Mouse (Mus musculus) gastrocnemius, adult 2 months (tissue): ENCODE results near the gene Tmem267. TPM values are rescaled to one million over a fixed set of nuclear protein-coding genes. Genes with fewer than 3 reads are reported as not detected.
"Not testable (repeated sequence)": the region's sequence is repeated elsewhere in the genome, so short reads cannot be mapped to it uniquely, and the experiment has no call there.

Experiments used
- DNase-seq: peaks from one replicate; pipeline ENCODE4 v3.0.0; 2022
- H3K27ac ChIP-seq: fragments of 200-600 bp; 2 replicates; pipeline ENCODE4 v1.8.1; 2022; ENCODE audit warnings: mild to moderate bottlenecking
- H3K4me3 ChIP-seq: fragments of 200-600 bp; 2 replicates; pipeline ENCODE4 v1.8.1; 2022; ENCODE audit warnings: mild to moderate bottlenecking, moderate library complexity
- CTCF ChIP-seq: fragments of 200-600 bp; IDR thresholded peaks from 2 replicates; pipeline ENCODE4 v1.8.1; 2022; ENCODE audit warnings: antibody characterized with exemption, mild to moderate bottlenecking, moderate library complexity
- intact Hi-C: fragments of 180-260 bp; cut with DNase I; formaldehyde crosslinking; loops from one replicate; pipeline ENCODE4 v1.15.1; 2025
- total RNA-seq, 2 experiments: library from RNA; stranded (reverse); gene quantifications; 2 replicates each; pipeline ENCODE4 v1.2.3; 2021

Tmem267 gene
- total RNA-seq, 2 experiments from 2014 or later: 18.5 to 19.7 TPM

DNA sequence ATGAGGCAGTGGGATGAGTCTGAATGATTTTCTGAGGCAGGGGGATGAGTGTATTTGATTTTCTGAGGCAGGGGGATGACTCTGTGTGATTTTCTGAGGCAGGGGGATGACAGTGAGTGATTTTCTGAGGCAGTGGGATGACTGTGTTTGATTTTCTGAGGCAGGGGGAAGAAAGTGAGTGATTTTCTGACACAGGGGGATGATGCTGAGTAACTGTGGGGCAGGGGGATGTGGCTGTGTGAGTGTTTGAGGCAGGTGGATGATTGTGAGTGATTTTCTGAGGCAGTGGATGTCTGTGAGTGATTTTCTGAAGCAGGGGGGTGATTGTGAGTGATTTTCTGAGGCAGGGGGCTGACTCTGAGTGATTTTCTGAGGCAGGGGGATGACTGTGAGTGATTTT lies 112.3 kb downstream of the Tmem267 start:
- H3K27ac ChIP-seq, H3K4me3 ChIP-seq, intact Hi-C loops: not testable (repeated sequence)
- DNase-seq: peak; percentile 29

DNA sequence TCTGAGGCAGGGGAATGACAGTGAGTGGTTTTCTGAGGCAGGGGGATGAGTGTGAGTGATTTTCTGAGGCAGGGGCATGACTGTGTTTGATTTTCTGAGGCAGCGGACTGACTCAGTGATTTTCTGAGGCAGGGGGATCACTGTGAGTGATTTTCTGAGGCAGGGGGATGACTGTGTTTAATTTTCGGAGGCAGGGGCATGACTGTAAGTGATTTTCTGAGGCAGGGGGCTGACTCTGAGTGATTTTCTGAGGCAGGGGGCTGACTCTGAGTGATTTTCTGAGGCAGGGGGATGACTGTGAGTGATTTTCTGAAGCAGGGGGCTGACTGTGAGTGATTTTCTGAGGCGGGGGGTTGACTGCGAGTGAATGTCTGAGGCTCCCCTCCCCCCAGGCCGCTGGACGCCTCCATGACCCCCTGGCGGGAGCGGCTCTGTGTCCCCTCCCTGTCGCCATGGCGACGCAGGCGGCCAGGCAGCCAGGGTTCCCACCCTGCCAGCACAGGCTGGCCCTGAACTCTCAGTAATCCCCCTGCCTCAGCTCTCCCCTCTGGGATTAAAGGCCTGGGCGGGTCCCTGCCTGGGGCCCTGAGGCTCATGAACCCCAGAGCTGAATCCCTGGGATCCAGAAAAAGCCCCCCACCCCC lies 115.0 kb downstream of the Tmem267 start:
- H3K27ac ChIP-seq, intact Hi-C loops, H3K4me3 ChIP-seq: not testable (repeated sequence)
- peak; percentile 73 for DNase-seq

DNA sequence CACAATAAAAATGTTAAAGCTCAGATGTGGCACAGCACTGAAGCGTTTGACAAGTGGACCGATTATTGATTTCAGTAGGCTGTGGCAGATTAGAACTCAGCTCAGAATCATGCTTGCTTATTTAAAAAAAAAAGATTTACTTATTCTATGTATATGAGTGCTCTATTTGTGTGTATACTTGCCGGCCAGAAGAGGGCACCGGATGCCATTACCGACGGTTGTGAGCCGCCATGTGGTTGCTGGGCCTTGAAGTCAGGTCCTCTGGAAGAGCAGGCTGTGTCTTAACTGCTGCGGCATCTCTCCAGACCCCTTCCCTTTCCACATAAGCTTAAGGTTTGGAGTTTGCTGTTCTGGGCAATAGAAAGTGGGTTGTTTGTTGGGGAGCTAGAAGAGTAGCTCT lies 116.1 kb downstream of the Tmem267 start:
- H3K27ac ChIP-seq, DNase-seq, H3K4me3 ChIP-seq, intact Hi-C loops: not testable (repeated sequence)

DNA sequence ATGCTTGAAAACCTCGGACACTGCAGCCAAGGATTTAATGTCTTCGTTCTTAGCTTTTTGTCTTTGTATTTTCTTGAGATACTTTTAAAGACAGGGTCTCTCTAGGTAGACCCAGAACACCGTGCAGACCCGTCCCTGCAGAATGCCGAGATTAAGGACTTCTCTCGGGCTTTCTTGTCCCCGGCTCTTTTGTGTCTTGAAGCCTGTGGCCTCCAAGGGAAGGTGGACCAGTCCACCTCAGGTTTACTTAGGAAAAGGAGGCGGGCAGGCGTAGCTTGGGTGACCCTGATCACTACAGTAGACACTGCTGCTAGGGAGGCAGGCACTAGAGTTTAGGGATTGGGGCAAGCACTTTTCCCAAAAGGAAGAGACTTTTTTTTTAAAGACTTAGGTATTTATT lies 116.5 kb downstream of the Tmem267 start:
- intact Hi-C loops, DNase-seq, H3K4me3 ChIP-seq, H3K27ac ChIP-seq: not testable (repeated sequence)

DNA sequence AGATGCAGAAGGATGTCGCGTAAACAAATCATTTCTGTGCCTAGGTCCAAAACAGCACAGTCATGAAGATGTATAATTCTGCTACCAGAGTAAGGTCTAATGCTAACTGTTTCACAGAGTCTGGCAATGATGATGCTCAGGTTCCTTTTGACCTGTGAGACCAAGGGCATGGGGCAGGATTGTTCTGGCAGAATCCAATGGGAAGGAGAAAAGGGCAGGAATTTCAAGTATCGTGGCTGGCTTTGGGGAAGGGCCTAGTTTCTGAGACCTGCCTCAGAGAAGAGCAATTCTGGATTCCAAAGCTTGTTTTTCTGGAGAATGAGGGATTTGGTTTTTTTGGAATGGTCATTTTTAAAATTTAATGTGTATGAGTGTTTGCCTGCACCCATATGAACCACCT lies 131.0 kb downstream of the Tmem267 start:
- Histone ChIP-seq H3K27ac (no peak overlapping the region), H3K4me3 (no peak overlapping the region)
- TF ChIP-seq CTCF: no peak
- no peak for DNase-seq
- intact Hi-C loops: no loop called here

DNA sequence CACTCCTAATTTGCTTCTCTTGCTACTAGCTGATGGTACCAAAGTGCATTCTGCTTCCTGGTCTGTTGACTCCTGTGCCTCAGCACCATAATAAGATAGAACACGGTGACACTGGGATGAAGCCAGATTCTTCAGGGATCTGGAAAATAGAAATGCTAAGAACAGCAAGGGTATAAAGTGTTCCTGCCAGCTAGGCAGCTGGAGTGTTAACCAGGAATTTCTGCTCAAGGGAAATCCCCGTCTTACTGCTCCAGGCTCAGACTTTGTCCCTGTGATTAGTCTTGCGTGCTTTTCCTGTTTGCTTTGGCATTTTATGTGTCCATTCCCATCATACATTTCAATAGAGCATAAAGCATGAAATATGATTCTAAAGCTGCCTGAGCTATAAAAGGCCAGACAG lies 131.9 kb downstream of the Tmem267 start:
- H3K27ac ChIP-seq: peak overlapping the region; percentile 6; the same call in 1 of the 2 replicates
- intact Hi-C loops: no loop called here
- no peak for TF ChIP-seq CTCF
- no peak for DNase-seq
- H3K4me3 ChIP-seq: no peak overlapping the region

DNA sequence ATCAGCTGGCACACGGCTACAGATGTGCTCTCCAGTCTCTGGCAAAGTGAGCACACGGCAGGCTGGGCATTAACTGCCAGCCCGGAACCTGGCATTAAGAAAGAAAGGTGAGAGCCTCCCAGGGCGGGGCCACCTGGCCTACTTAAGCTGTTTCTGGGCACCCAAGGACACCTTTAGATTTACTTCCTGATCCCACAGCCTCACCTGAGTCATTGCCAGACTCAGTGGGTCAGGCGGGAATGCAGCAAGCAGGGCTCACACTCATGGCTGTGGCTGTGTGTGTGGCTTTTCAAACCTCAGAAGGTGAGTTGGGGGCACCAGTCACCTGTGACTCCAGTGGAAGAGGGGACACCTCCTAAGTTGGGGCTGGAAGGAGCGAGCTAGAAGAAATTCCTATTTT lies 135.8 kb downstream of the Tmem267 start, which contains the start of gene Ccl28:
TSS of gene Ccl28 (plus strand) at position 186 of the 400 bp plus-strand sequence.
- DNase-seq: no peak
- no peak for TF ChIP-seq CTCF
- intact Hi-C loops: no loop called here
- Histone ChIP-seq H3K4me3 (no peak within 1 kb of the TSS), H3K27ac (no peak within 1 kb of the TSS)

DNA sequence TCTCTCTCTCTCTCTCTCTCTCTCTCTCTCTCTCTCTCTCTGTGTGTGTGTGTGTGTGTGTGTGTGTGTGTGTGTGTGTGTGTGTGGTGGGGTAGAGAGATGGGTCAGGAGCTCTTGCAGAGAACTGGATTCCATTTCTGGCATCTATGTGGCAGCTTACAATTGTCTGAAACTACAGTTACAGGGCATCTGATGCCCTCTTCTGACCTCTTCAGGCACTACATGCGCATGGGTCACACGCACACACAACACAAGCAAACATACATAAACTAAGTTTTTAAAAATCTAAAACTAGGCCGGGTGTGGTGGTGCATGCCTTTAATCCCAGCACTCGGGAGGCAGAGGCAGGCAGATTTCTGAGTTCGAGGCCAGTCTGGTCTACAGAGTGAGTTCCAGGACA lies 138.1 kb downstream of the Tmem267 start:
- DNase-seq, intact Hi-C loops, H3K27ac ChIP-seq, H3K4me3 ChIP-seq: not testable (repeated sequence)
- peak; percentile 64 for TF ChIP-seq CTCF

DNA sequence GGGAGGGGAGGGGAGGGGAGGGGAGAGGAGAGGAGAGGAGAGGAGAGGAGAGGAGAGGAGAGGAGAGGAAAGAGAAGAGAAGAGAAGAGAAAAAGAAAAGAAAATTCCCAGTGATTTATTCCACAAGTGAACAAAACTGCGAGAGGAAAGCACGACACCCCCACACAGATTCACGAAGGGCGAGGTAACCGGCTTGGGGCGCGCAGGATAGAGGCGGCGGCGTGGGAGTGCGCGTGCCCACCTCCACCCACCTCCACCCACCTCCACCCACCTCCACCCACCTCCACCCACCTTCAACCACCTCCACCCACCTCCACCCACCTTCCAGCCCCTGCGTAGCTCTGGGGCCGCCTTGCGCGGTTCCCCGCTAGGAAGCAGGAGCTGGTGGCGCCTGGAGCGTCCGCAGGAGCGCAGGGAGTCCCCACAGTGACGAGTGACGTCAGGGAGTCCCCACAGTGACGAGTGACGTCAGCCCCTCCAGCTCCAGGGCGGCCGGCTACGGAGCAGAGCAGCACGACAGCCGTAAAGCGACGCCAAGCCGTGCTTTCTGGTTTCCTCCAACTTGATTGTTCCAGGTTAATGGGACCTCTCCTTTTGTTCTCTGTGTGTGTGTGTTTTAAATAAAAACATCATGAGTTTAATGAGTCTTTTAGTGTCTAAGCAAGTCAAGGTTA lies 143.8 kb downstream of the Tmem267 start:
- DNase-seq: peak; percentile 87
- H3K4me3 ChIP-seq: peak overlapping the region; percentile 68
- H3K27ac ChIP-seq: peak overlapping the region; percentile 81
- TF ChIP-seq CTCF: no peak
- intact Hi-C loops: no loop called here

DNA sequence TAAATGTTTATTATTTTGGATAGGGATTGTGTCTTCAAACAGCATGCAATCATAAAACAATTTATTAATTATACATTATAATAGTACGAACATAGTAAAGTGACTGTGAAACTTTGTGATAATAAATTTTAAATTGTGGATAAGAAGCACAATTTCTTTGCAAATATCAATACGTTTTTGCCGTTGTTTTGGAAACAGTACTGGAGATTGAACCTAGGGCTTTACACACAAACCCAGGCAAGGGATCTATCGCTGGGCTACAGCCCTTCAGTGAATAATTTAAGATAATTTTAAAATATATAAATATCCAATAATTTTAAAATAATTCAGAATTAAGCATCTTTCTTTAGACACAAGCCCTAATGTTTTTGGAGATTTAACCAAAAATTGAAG lies 144.3 kb downstream of the Tmem267 start:
- peak overlapping the region; percentile 68 for H3K4me3 ChIP-seq
- no peak for TF ChIP-seq CTCF
- no peak for DNase-seq
- H3K27ac ChIP-seq: peak overlapping the region; percentile 81; the same call in 1 of the 2 replicates
- intact Hi-C loops: no loop called here

DNA sequence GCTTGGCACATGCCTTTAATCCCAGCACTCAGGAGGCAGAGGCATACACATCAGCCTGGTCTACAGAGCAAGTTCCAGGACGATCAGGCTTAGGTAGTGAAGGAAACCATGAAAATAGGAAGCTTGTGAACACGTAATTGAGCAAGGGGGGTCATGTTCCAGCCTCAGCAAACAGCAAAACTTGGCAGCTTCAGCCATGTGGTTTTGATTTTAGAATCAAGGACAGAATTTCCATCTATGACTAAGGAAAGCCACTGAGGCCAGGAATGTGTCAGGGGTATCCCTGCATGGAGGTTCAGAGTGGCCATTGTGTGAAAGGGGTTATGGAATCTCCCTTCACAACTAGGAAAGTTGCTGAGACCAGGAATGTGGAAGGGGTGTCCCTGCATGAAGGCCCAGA lies 147.7 kb downstream of the Tmem267 start:
- TF ChIP-seq CTCF: no peak
- intact Hi-C loops: loop anchor here (5.0 kb wide), 2 partner anchors 52 to 102 kb away; no protein-coding TSS in a partner anchor

DNA sequence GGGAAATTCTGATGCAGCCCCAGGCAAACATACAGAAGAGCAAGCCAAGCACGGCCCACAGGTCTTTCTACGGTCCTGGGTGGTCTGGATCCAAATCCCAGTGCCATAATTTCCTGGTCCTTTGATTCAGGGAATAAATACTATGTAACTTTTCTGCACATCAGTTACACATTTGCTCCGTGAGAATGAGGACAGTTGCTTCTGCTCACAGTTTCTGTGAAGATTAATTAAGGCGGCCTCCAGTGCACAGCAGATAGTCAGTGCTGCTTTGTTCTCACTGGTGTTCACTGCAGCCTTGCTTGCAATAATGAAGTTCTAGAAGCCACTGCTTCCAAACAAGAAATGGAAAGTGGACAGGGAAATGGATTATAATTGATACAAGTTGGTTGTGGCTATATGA lies 150.0 kb downstream of the Tmem267 start:
- no peak for TF ChIP-seq CTCF
- H3K4me3 ChIP-seq: no peak overlapping the region
- intact Hi-C loops: loop anchor here (5.0 kb wide), 2 partner anchors 49 to 99 kb away; no protein-coding TSS in a partner anchor
- no peak overlapping the region for H3K27ac ChIP-seq
- no peak for DNase-seq

More for the DNA sequence above, 147.7 kb downstream of the Tmem267 start:
- no peak for DNase-seq
- Histone ChIP-seq H3K27ac (no peak overlapping the region), H3K4me3 (no peak overlapping the region)

DNA sequence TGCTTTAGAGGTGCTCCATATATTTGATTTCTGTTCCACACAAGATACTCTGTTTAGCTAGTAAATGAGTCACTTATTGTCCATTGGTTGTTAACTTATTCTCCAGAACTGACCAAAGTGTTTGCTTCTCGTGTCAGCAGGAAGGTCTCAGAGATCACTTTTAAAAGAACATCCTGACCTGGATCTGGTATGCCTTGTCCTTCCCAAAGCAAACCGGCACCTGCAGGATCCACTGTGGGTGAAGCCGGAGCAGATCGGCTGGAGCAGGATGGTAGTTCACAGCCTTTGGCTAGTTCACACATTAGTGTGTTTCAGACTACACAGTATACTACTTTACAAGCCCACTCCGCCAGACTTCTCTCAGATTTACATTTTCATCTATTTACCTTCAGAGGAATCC lies 150.6 kb downstream of the Tmem267 start:
- intact Hi-C loops: loop anchor here (5.0 kb wide), 2 partner anchors 49 to 99 kb away; no protein-coding TSS in a partner anchor
- no peak overlapping the region for H3K27ac ChIP-seq
- no peak for TF ChIP-seq CTCF
- H3K4me3 ChIP-seq: no peak overlapping the region
- DNase-seq: no peak
